29 mouse cellular contexts compared by ENCODE assay signal in the genomic region with DNA sequence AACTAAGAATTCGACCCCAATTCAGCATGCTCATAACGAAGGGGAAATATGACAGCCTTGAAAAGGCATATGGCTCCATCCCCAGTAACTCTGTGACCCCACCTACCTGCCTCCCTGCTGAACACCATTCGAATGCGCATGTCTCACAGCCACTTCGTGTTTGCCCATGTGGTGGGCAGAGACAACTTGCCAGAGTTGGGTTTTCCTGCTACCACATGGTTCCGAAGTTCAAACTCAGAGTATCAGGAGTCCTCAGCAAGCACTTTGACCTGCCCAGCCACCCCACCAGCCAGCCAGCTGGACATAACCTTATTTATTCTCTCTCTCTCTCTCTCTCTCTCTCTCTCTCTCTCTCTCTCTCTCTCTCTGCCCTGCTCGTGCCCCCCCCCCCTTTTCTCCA. TPM values are rescaled to one million over a fixed set of nuclear protein-coding genes. Genes with fewer than 3 reads are reported as not detected.
A peak's percentile ranks its signal among the peaks of the same experiment; 100 is the strongest.
DNase-seq lines count a peak whose midpoint lies in the region; ATAC-seq and TF ChIP-seq lines count a peak whose summit lies in the region.
"Had no signal": no experiment of that assay in that cellular context is flagged by ENCODE, and none has a peak within 500 bp of the region (broad histone marks: within the 10 kb centered on the region; RNA-seq: fewer than 3 reads in every experiment).

No protein-coding gene starts in this region.

- TF ChIP-seq POLR2A in liver, adult 2 months (IDR thresholded peaks at IDR 0.05; ENCODE audit: extremely low read depth, insufficient read depth, low read length) = no peak

- H3K36me3 ChIP-seq in kidney, embryonic 15.5 days = no peaks in the 10 kb centered on the region
- no peaks in the 10 kb centered on the region for H3K36me3 ChIP-seq in liver, adult 2 months (ENCODE audit: control insufficient read depth, insufficient read depth, low read length)
- H3K36me3 ChIP-seq in liver, postnatal 0 days (replicated peaks; ENCODE audit: insufficient read depth, low read length) = no peaks in the 10 kb centered on the region
- H3K36me3 ChIP-seq: embryonic facial prominence, embryonic 13.5 days; forebrain, embryonic 12.5 days; forebrain, embryonic 15.5 days; hindbrain, embryonic 12.5 days; hindbrain, embryonic 15.5 days had no signal

- peaks cover 36% of the 10 kb centered on the region for H3K4me1 ChIP-seq in kidney, embryonic 15.5 days
- H3K4me1 ChIP-seq in liver, adult 2 months (ENCODE audit: control insufficient read depth, insufficient read depth, low read length) = peaks cover 11% of the 10 kb centered on the region
- peaks cover 14% of the 10 kb centered on the region for H3K4me1 ChIP-seq in liver, postnatal 0 days (ENCODE audit: insufficient read depth)

- ATAC-seq in kidney, embryonic 15.5 days (replicated peaks; ENCODE audit: low FRiP score) = no peak
- no peak for ATAC-seq in liver, postnatal 0 days
- ATAC-seq in monocyte, adult 5-6 weeks (replicated peaks; ENCODE audit: insufficient number of reproducible peaks, low FRiP score, low TSS enrichment, poor library complexity, severe bottlenecking) = no peak
- ATAC-seq: forebrain, embryonic 15.5 days; Patski had no signal

- peaks cover 35% of the 10 kb centered on the region for H3K27me3 ChIP-seq in kidney, embryonic 15.5 days
- no peaks in the 10 kb centered on the region for H3K27me3 ChIP-seq in liver, adult 2 months (ENCODE audit: control insufficient read depth, insufficient read depth, low read length)
- H3K27me3 ChIP-seq in liver, postnatal 0 days (ENCODE audit: insufficient read depth, low read length) = no peaks in the 10 kb centered on the region
- H3K27me3 ChIP-seq: CH12.LX; forebrain, embryonic 15.5 days; hindbrain, embryonic 12.5 days; hindbrain, embryonic 15.5 days; Patski had no signal

- H3K27ac ChIP-seq in kidney, embryonic 15.5 days = no peak overlapping the region
- H3K27ac ChIP-seq in liver, adult 2 months (replicated peaks; ENCODE audit: insufficient read depth, low read depth, low read length) = peak overlapping the region; percentile 22
- H3K27ac ChIP-seq in liver, postnatal 0 days (ENCODE audit: low read depth) = no peak overlapping the region
- H3K27ac ChIP-seq: forebrain, embryonic 15.5 days; hindbrain, embryonic 12.5 days; hindbrain, embryonic 15.5 days had no signal

- H3K9me3 ChIP-seq in kidney, embryonic 15.5 days (replicated peaks) = no peaks in the 10 kb centered on the region
- no peaks in the 10 kb centered on the region for H3K9me3 ChIP-seq in liver, postnatal 0 days (ENCODE audit: low read length)
- H3K9me3 ChIP-seq: embryonic facial prominence, embryonic 13.5 days; forebrain, embryonic 12.5 days; forebrain, embryonic 15.5 days; G1E; hindbrain, embryonic 12.5 days; hindbrain, embryonic 15.5 days had no signal

- DNase-seq in kidney, adult 11 months = peak; percentile 84
- peak; percentile 86 for DNase-seq in liver, adult 2 months (ENCODE audit: extremely low read depth, low read depth, low spot score)
- no peak for DNase-seq in liver, postnatal 0 days
- peak; percentile 43 for DNase-seq in kidney, postnatal 10 days
- peak; percentile 76 to 84 for DNase-seq in kidney, postnatal 36 days
- DNase-seq in natural killer cell, adult 2 months (ENCODE audit: low spot score in 2 of 2) = no peak
- DNase-seq: adrenal gland, postnatal 10 days; adrenal gland, postnatal 36 days; B cell, adult 2 months; cerebellum, adult 18-20 months; cerebellum, adult 9-11 months; cerebellum, postnatal 25 days; gastrocnemius, postnatal 14 days; heart, adult 11 months had no signal

- no peak overlapping the region for H3K4me3 ChIP-seq in kidney, embryonic 15.5 days (replicated peaks)
- H3K4me3 ChIP-seq in liver, adult 2 months (ENCODE audit: insufficient read depth, low read depth, low read length) = no peak overlapping the region
- H3K4me3 ChIP-seq in liver, postnatal 0 days (ENCODE audit: low read depth, low read length) = no peak overlapping the region
- H3K4me3 ChIP-seq: erythroblast, embryonic 14.5 days; forebrain, embryonic 15.5 days; hindbrain, embryonic 12.5 days had no signal

- TF ChIP-seq CTCF in liver, adult 2 months (IDR thresholded peaks at IDR 0.05; ENCODE audit: low read depth, low read length) = no peak
- no peak for TF ChIP-seq CTCF in liver, postnatal 0 days (IDR thresholded peaks at IDR 0.05; ENCODE audit: low read depth)

- no peak for TF ChIP-seq EP300 in liver, postnatal 0 days (IDR thresholded peaks at IDR 0.05; ENCODE audit: low read depth)

- H3K4me2 ChIP-seq in kidney, embryonic 15.5 days = no peak overlapping the region
- no peak overlapping the region for H3K4me2 ChIP-seq in liver, postnatal 0 days (ENCODE audit: low read depth, low read length)

- WGBS in kidney, embryonic 15.5 days = 33% methylated on average over 7 of the region's 7 CpGs
- WGBS in liver, adult 2 months = 23% methylated on average over 7 of the region's 7 CpGs
- 53% methylated on average over 7 of the region's 7 CpGs for WGBS in liver, postnatal 0 days (ENCODE audit: insufficient replicate concordance)

- peaks cover 6% of the 10 kb centered on the region for H3K79me2 ChIP-seq in liver, adult 2 months (ENCODE audit: control insufficient read depth, insufficient read depth, low read length)

- no peak overlapping the region for H3K9ac ChIP-seq in kidney, embryonic 15.5 days
- H3K9ac ChIP-seq in liver, adult 2 months (ENCODE audit: low read depth, low read length) = no peak overlapping the region
- no peak overlapping the region for H3K9ac ChIP-seq in liver, postnatal 0 days (replicated peaks)
- H3K9ac ChIP-seq: forebrain, embryonic 15.5 days had no signal

RNA-seq across cellular contexts. Expression of a gene that starts 0.9 kb away (rescaled TPM):
- polyA plus RNA-seq in kidney, embryonic 15.5 days (2015; fragmentation: Nextera tagmentation; extraction: Ambion mirVana) = 4.6 and 5.0 TPM in 2 replicates
- total RNA-seq in liver, adult 2 months (2014; rRNA removed) = 0.27 and 0.92 TPM in 2 replicates
- polyA plus RNA-seq in liver, adult 2 months (2012; rRNA removed) = 0.17 and 0.26 TPM in 2 replicates
- polyA plus RNA-seq in liver, postnatal 0 days (2015; fragmentation: Nextera tagmentation; extraction: Ambion mirVana) = 0.15 TPM in 1 of 2 replicates, not detected in the other
- not detected in 3 replicates for total RNA-seq in monocyte, adult 5-6 weeks (2017)
- total RNA-seq: CH12.LX; common myeloid progenitor, adult 5-6 weeks; G1E; heart, adult 8-10 months; heart, postnatal 25 days; hematopoietic stem cell, adult 5-6 weeks had no signal
- polyA plus RNA-seq: erythroblast, embryonic 14.5 days; G1E had no signal

RNA-seq across cellular contexts. Expression of a gene that starts 3.4 kb away (rescaled TPM):
- 6.4 and 6.5 TPM in 2 replicates for polyA plus RNA-seq in kidney, embryonic 15.5 days (2015; fragmentation: Nextera tagmentation; extraction: Ambion mirVana)
- 8.8 and 9.1 TPM in 2 replicates for total RNA-seq in liver, adult 2 months (2014; rRNA removed)
- 5.4 and 6.9 TPM in 2 replicates for polyA plus RNA-seq in liver, adult 2 months (2012; rRNA removed)
- polyA plus RNA-seq in liver, postnatal 0 days (2015; fragmentation: Nextera tagmentation; extraction: Ambion mirVana) = 1.4 and 1.6 TPM in 2 replicates
- total RNA-seq in monocyte, adult 5-6 weeks (2017) = 2.1 to 6.9 TPM (median 3.6 TPM) in 3 replicates

RNA-seq across cellular contexts. Expression of a gene that starts 45.2 kb away (rescaled TPM):
- polyA plus RNA-seq in kidney, embryonic 15.5 days (2015; fragmentation: Nextera tagmentation; extraction: Ambion mirVana) = 114 and 118 TPM in 2 replicates
- total RNA-seq in liver, adult 2 months (2014; rRNA removed) = 15.2 and 22.1 TPM in 2 replicates
- polyA plus RNA-seq in liver, adult 2 months (2012; rRNA removed) = 8.7 and 9.6 TPM in 2 replicates
- 59.3 and 62.5 TPM in 2 replicates for polyA plus RNA-seq in liver, postnatal 0 days (2015; fragmentation: Nextera tagmentation; extraction: Ambion mirVana)
- total RNA-seq in monocyte, adult 5-6 weeks (2017) = 52.8 to 89.4 TPM (median 63.5 TPM) in 3 replicates

RNA-seq across cellular contexts. Expression of a gene that starts 55.4 kb away (rescaled TPM):
- 1.4 and 1.5 TPM in 2 replicates for polyA plus RNA-seq in kidney, embryonic 15.5 days (2015; fragmentation: Nextera tagmentation; extraction: Ambion mirVana)
- 0.37 and 0.67 TPM in 2 replicates for total RNA-seq in liver, adult 2 months (2014; rRNA removed)
- 0.05 TPM in 1 of 2 replicates, not detected in the other for polyA plus RNA-seq in liver, adult 2 months (2012; rRNA removed)
- polyA plus RNA-seq in liver, postnatal 0 days (2015; fragmentation: Nextera tagmentation; extraction: Ambion mirVana) = 0.14 and 0.19 TPM in 2 replicates
- 0.39 to 1.5 TPM (median 0.48 TPM) in 3 replicates for total RNA-seq in monocyte, adult 5-6 weeks (2017)
- total RNA-seq: common myeloid progenitor, adult 5-6 weeks; hematopoietic stem cell, adult 5-6 weeks had no signal
- polyA plus RNA-seq: erythroblast, embryonic 14.5 days; G1E had no signal

Comparison
In these comparisons a context has a peak if more than half of its experiments do, and no peak if none do; other contexts are left out.
1. DNase-seq: peak in kidney, adult 11 months (single experiment), liver, adult 2 months (single experiment), kidney, postnatal 10 days (single experiment) and kidney, postnatal 36 days (2 of 2); none in liver, postnatal 0 days (single experiment) and natural killer cell, adult 2 months (0 of 2).